Mouse (Mus musculus): Measurements from ENCODE around the gene 4930544D05Rik. TPM values are rescaled to one million over a fixed set of nuclear protein-coding genes. Genes with fewer than 3 reads are reported as not detected.

4930544D05Rik gene
- total RNA-seq, 2 experiments from 2014 or later: 0.61 TPM

GRCm38 (mm10) chr11:70606717-70607116 lies 8.9 kb upstream of the 4930544D05Rik start:
- no peak overlapping the region for H3K4me3 ChIP-seq
- no peak for DNase-seq (ENCODE audit: extremely low spot score in 1 of 2, low spot score in 2 of 2)
- H3K27ac ChIP-seq: no peak overlapping the region
- intact Hi-C loops (cut with DNase I): no loop called here
- TF ChIP-seq CTCF (IDR thresholded peaks at IDR 0.05): no peak

GRCm38 (mm10) chr11:70607611-70608010 lies 8.0 kb upstream of the 4930544D05Rik start:
- TF ChIP-seq CTCF (IDR thresholded peaks at IDR 0.05): no peak
- no peak overlapping the region for H3K4me3 ChIP-seq
- no peak overlapping the region for H3K27ac ChIP-seq
- intact Hi-C loops (cut with DNase I): no loop called here
- DNase-seq (ENCODE audit: extremely low spot score in 1 of 2, low spot score in 2 of 2): no peak

- Histone ChIP-seq H3K27ac (no peak overlapping the region), H3K4me3 (no peak overlapping the region)
- intact Hi-C loops (cut with DNase I): no loop called here
- DNase-seq (ENCODE audit: extremely low spot score in 1 of 2, low spot score in 2 of 2): no peak
- TF ChIP-seq CTCF (IDR thresholded peaks at IDR 0.05): peak; percentile 42
Measured at GRCm38 (mm10) chr11:70608381-70609066, 7.1 kb upstream of the 4930544D05Rik start.

GRCm38 (mm10) chr11:70610752-70611151 lies 4.9 kb upstream of the 4930544D05Rik start:
- DNase-seq (ENCODE audit: extremely low spot score in 1 of 2, low spot score in 2 of 2): no peak
- intact Hi-C loops (cut with DNase I): no loop called here
- no peak overlapping the region for H3K27ac ChIP-seq

GRCm38 (mm10) chr11:70612505-70612904 lies 3.1 kb upstream of the 4930544D05Rik start:
- H3K4me3 ChIP-seq: no peak overlapping the region
- peak; percentile 8; the same call in 1 of the 2 replicates for TF ChIP-seq CTCF (IDR thresholded peaks at IDR 0.05)
- no peak overlapping the region for H3K27ac ChIP-seq
- no peak for DNase-seq (ENCODE audit: extremely low spot score in 1 of 2, low spot score in 2 of 2)
- intact Hi-C loops (cut with DNase I): no loop called here

More at GRCm38 (mm10) chr11:70610752-70611151, 4.9 kb upstream of the 4930544D05Rik start:
- TF ChIP-seq CTCF (IDR thresholded peaks at IDR 0.05): peak; percentile 23
- H3K4me3 ChIP-seq: no peak overlapping the region

- intact Hi-C loops (cut with DNase I): no loop called here
- Histone ChIP-seq H3K4me3 (0 out of 2 replicates have a peak overlapping the region, but pooled peaks have one; percentile 1), H3K27ac (no peak overlapping the region)
- DNase-seq (ENCODE audit: extremely low spot score in 1 of 2, low spot score in 2 of 2): no peak
- no peak; the same call in 1 of the 2 replicates for TF ChIP-seq CTCF (IDR thresholded peaks at IDR 0.05)
Measured at GRCm38 (mm10) chr11:70615074-70615473, 574 bp upstream of the 4930544D05Rik start.

GRCm38 (mm10) chr11:70619101-70619500 lies 3.5 kb downstream of the 4930544D05Rik start, which contains the start of gene Chrne:
Gene Chrne, minus strand, starts transcription at chr11:70619216.
- intact Hi-C loops (cut with DNase I): no loop called here
- H3K27ac ChIP-seq: no peak within 1 kb of the TSS
- H3K4me3 ChIP-seq: no peak within 1 kb of the TSS
- TF ChIP-seq CTCF (IDR thresholded peaks at IDR 0.05): no peak
- no peak for DNase-seq (ENCODE audit: extremely low spot score in 1 of 2, low spot score in 2 of 2)

GRCm38 (mm10) chr11:70621972-70622814 lies 6.5 kb downstream of the 4930544D05Rik start:
- Histone ChIP-seq H3K27ac (no peak overlapping the region), H3K4me3 (no peak overlapping the region)
- intact Hi-C loops (cut with DNase I): no loop called here
- no peak for DNase-seq (ENCODE audit: extremely low spot score in 1 of 2, low spot score in 2 of 2)
- no peak for TF ChIP-seq CTCF (IDR thresholded peaks at IDR 0.05)

GRCm38 (mm10) chr11:70623053-70623742 lies 7.5 kb downstream of the 4930544D05Rik start:
- H3K4me3 ChIP-seq: no peak overlapping the region
- intact Hi-C loops (cut with DNase I): no loop called here
- TF ChIP-seq CTCF (IDR thresholded peaks at IDR 0.05): peak; percentile 38
- no peak overlapping the region for H3K27ac ChIP-seq
- no peak for DNase-seq (ENCODE audit: extremely low spot score in 1 of 2, low spot score in 2 of 2)

GRCm38 (mm10) chr11:70625473-70625872 lies 9.8 kb downstream of the 4930544D05Rik start:
- intact Hi-C loops (cut with DNase I): loop anchor here (2.0 to 5.0 kb wide), 2 partner anchors 109 to 213 kb away; partner anchors contain the start of gene Pelp1
- peak; percentile 63 for TF ChIP-seq CTCF (IDR thresholded peaks at IDR 0.05)
- Histone ChIP-seq H3K27ac (no peak overlapping the region), H3K4me3 (no peak overlapping the region)
- no peak for DNase-seq (ENCODE audit: extremely low spot score in 1 of 2, low spot score in 2 of 2)

- intact Hi-C loops (cut with DNase I): loop anchor here (5.0 kb wide), 1 partner anchor 215 kb away; the partner anchor contains the start of gene Pelp1
- H3K27ac ChIP-seq: no peak overlapping the region
- no peak for TF ChIP-seq CTCF (IDR thresholded peaks at IDR 0.05)
- H3K4me3 ChIP-seq: no peak overlapping the region
- no peak for DNase-seq (ENCODE audit: extremely low spot score in 1 of 2, low spot score in 2 of 2)
Measured at GRCm38 (mm10) chr11:70626877-70627276, 11.2 kb downstream of the 4930544D05Rik start.
